Mouse (Mus musculus): ENCODE results near the gene Ccdc38.
"Not testable (repeated sequence)": the region's sequence is repeated elsewhere in the genome, so short reads cannot be mapped to it uniquely, and the experiment has no call there.

The Ccdc38 gene

DNA sequence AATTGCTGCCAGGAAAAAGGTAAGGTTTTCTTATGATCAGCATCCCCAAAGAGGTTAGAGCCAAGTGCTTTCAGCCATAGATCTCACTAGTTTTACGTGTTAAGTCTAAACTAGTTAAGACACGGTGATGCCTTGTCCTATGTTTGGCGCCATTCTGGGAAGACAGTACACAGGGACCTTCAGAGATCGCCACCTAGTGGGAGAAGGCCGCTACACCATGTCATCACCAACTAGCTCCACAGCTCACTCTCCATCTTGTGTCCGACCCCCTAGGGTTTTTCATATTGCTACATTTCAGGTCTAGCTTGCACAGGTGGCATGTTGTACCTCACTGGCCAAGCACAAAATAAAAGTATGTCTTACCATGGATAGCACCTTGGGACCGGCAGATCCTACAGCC is 8.6 kb downstream of the Ccdc38 start:
- DNase-seq (ENCODE audit: inconsistent ontology term): peak; percentile 54

DNA sequence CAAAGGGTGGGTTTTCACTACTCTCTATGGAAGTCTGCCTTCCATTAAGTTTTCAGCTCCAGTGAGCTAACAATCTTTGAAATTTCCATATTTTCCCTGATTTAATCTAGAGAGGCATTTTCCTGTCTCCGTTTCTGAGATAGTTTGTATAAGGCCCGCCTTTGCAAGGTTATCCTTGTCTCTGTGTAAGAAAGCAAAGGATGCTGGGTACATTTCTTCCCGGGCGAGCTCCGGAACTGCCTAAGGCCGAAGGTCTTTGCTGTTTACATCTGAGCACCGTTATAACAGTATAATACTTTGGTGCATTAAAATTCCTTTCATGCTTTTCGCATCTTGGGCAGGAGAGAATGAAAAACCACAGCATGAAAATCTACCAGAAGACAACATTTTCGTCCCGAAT is 9.4 kb downstream of the Ccdc38 start:
- no peak for DNase-seq (ENCODE audit: inconsistent ontology term)

DNA sequence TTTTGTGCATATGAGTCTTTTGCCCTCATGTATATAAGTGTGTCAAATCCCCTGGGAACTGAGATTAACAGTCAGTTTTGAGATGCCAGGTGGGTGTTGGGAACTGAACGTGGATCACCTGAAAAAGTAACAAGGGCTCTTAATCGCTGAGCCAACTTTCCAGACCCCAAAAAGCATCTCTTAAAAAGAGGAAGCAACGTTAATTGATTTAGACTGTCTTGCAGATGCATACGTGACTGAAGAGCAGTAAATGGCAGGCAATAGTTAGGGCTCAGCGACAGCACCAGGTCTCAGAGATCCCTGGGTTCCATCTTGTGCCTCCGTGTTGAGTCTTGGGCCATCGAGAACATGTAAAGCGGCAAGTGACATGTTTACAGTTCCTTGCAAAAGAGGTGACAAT is 12.2 kb downstream of the Ccdc38 start:
- no peak for DNase-seq (ENCODE audit: inconsistent ontology term)

DNA sequence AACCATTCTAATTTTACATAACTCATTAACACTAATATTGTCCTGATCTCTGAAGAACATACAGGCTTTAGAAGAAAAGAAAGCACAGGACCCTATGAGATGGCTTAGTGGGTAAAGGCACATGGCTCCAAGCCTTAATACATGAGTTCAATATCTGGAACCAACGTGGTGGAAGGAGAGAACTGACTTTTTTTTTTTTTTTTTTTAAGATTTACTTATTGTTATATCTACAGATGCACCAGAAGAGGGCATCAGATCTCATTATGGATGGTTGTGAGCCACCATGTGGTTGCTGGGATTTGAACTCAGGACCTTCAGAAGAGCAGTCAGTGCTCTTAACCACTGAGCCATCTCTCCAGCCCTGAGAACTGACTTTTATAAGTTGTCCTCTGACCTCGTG is 17.5 kb downstream of the Ccdc38 start:
- not testable (repeated sequence) for DNase-seq (ENCODE audit: inconsistent ontology term)

DNA sequence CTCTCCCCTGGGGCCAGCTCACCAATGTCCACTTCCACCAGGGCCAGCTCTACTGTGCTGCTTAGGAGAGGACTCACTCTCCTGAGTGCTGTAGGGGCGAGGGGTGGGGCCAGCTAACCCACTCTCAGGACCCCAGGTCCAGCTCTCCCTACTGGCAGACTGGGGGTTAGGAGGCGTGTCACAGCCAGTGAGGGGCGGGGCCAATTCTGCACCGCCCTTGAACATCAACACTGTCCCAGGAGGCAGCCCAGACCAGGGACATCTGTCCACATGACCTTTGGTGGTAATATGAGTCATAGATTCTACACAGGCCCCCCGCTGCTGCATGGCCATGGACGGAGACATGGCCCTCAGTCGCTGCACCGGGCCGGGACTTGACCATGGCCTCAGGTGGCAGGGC is 19.4 kb downstream of the Ccdc38 start:
- DNase-seq (ENCODE audit: inconsistent ontology term): no peak

DNA sequence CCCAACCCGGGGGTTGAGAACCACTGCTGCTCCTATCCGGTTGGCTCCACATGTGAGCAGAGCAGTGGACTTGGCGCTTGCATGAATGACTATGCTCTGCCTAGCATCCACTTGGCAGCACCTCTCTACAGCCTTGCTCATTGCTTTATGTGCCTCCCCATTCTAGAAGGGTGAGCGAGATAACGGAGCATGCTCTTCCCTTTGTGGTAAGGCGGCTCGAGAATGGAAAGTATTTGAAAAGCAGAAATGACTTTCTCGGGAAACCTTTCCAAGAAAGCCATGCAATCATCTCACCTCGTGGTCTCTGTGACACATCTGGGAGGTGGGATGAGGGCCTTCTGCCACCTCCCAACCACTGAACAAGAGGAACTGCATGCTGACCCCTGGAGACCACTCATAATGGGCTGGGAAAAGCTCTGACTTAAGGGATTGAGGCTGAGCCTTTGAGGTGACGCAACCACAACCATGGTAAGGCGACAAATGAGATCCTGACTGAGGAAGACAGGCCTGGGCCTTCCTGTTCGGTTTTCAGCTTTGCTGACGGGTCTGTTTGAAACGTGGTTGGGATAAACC is 24.2 kb downstream of the Ccdc38 start:
- no peak for DNase-seq (ENCODE audit: inconsistent ontology term)

DNA sequence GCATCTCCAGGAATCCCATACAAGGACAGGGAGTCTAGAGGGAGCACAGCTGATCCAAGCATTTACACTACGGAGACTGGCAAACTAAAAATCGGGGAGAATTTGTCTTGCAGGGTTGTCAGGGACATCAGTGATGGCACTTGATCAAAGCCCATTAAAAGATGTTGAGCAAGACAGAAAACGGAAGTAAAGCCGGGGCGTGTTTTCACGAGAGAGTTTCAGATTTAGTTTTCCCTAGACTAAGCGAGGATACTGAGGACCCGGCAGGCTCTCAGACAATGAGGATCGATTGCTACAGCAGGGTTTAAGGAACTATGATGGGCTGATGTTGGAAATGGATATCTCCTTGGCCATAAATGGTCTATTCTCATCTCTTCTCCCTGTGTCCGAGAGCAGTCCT is 26.6 kb downstream of the Ccdc38 start:
- DNase-seq (ENCODE audit: inconsistent ontology term): no peak

DNA sequence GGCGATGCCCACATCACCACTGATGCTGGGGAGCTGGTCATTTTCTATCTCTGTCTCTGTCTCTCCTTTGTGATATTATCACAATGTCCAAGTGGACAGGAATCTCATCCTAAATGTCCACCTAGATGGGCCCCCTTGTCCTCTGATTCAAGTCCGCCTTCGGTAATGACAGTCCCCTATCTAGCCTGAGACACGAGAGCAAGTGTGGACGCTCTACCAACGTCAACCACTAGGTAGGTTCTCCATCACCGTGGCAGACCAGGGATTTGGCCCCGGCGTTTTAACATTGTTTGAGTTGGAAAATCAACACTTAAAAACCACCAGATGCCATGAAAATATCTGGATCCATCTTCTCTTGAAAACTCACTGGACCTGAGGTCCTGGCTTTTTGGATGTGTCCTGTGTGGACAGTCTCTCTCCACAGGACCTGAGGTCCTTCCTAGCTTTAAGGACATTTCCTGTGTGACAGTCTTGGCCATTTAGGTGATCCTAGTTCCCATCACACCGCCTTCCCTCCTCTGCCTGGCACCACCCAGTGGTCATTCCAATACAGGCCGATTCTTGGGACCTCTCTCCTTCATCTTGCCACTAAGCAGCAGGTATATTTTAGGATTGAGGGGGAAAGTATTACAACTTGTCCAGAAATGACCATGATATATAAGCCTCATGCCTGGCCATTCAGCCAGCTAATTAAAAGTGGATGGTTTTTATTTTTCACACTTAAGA is 27.6 kb downstream of the Ccdc38 start:
- DNase-seq (ENCODE audit: inconsistent ontology term): no peak

DNA sequence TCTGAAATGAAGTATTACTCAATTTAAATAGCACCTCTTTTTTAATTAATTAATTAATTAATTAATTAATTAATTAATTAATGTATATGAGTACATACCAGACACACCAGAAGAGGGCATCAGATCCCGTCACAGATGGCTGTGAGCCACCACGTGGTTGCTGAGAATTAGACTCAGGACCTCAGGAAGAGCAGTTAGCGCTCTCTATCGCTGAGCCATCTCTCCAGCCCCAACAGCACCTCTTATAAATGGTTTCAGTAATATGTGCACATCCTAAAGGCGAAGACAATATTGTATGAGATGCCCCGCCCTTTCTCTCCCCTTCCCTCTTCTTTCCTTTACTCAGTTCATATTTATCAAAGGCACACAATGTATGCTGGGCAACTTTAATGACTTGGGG is 28.2 kb downstream of the Ccdc38 start:
- DNase-seq (ENCODE audit: inconsistent ontology term): no peak

DNA sequence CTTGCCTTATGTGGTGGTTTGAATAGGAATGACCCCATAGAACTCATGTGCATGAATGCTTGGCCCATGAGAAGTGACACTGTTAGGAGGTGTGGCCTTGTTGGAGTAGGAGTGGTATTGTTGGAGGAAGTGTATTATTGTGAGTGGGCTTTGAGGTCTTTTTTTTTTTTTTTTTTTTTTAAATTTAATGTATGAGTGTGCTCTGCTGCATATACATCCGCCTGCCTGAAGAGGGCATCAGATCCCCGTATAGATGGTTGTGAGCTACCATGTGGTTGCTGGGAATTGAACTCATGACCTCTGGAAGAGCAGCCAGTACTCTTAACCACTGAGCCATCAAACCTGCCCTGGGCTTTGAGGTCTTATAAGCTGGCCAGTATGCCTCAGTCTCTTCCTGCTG is 31.8 kb downstream of the Ccdc38 start:
- DNase-seq (ENCODE audit: inconsistent ontology term): no peak

DNA sequence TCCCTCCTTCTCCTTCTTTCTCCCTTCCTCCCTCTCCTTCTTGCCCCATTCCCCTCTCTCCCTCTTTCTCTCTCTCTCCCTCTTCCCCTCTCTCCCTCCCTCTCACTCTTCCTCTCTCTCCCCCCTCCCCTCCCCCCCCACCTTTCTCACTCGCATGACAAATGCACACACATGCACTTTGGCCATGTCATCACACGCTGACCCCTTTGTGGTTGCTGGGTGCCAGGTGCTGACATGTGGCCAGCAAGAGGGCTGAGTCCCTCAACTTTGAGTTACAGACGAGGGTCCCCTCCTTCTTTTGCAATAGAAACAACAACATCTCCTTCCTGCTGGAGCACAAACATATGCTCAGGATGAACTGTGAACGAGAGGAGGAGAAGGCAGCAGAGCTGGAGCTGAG is 34.5 kb downstream of the Ccdc38 start:
- no peak for DNase-seq (ENCODE audit: inconsistent ontology term)

DNA sequence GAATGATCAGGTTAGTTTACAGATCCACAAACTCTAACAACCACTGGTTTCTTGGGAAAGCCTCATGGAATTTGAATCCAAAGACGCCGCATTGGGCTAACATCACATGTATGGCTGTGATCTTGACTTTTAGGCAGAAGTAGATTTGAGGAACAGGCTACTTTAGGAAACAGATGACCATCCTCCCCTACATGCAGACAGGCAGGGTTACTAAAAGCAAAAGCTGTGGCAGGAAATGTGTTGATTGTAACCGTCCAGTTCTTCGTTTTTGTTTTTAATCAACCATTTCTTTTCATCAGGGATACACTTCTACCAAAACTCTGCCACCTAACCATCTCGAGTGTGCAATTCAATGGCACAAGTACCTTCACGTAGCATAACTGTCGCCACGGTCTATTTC is 35.5 kb downstream of the Ccdc38 start:
- no peak for DNase-seq (ENCODE audit: inconsistent ontology term)

DNA sequence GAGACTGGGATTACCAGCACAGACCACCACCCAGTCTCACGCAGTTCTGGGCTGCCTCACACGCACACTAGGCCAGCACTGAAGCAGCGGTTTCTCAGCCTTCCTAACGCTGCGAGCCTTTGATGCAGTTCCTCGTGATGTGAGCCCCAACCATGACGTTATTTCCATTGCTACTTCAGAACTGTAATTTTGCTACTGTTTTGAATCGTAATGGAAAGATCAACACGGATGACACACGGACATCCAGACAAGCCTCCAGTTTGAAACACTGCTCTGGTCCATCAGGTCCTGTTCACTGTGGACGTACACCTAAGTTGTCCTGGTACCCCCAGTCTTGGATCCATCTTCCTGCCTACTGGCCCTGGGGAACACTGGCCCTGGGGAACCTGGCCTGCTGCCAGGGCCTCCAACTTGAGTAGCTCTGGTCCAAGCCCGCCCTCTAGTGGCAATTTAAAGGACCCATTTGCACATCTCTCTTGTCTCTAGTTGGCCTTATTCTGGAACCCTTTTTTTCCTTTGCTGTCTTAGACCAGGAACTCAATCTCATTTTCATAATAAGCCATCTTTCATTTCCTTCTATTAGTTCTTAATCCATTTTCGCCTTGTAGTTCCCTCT is 36.9 kb downstream of the Ccdc38 start:
- DNase-seq (ENCODE audit: inconsistent ontology term): peak; percentile 74

DNA sequence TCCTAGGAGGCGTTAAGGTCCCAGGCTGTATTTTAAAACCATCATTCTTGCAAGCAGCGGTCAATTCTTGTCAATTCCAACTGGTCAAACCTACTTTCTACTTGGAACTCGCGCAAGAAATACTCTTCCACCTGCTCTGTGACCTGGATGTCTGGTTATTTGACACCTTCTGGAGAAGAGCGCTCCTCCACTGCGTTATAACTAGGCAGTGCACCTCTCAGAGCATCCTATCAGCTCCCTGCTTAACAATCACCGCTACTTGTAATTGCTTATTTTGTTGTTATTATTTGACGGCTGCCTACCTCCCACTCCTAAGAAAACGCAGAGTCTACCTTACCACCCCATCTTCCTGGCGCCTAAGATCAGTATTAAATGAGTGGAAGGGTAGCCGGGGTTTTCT is 48.4 kb downstream of the Ccdc38 start:
- DNase-seq (ENCODE audit: inconsistent ontology term): no peak

DNA sequence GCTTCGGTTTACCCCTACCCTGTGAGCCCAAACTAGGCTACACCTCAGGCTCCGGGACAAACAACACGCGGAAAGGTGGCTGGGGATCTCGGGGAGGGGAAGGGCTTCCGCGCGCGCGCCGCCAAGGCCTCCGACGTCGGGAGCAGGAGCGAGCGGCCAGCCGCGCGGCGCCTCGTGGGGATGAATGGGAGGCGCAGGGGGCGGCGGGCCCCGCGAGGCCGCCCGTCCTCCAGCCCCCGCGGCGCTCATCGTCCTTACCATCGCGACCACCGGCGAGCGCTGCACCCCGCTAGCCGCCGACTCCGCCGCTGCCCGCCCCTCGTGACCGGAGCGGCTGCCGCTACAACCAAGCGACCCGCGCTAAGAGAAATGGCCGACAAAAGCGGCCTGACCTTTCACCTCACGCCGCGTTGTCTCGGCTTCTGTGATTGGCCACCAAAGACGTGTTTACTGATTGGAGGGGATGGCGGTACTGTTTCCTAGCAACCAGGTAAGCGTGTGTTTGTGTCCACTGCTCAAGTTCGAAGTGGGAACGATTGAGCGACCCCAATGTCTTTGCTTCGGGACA is 48.9 kb downstream of the Ccdc38 start, which contains the start of gene Snrpf:
Gene Snrpf, minus strand, starts transcription at position 426 of the 568 bp plus-strand sequence.
- DNase-seq (ENCODE audit: inconsistent ontology term): peak; percentile 89

DNA sequence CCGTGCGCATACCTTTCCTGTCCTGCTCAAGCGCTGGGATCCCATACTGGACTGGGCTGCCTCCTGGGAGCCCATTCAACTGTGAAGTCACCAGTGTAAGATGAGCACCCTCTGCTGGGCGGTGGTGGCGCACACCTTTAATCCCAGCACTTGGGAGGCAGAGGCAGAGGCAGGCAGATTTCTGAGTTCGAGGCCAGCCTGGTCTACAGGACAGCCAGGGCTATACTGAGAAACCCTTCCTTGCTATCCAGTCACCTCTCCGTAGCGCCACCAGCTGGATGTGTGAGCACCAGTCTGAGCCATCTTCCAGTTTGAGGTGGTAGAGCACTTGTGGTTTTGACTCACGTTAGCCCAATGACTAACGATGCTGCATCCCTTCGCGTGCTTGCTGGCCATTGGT is 52.0 kb downstream of the Ccdc38 start:
- no peak for DNase-seq (ENCODE audit: inconsistent ontology term)

DNA sequence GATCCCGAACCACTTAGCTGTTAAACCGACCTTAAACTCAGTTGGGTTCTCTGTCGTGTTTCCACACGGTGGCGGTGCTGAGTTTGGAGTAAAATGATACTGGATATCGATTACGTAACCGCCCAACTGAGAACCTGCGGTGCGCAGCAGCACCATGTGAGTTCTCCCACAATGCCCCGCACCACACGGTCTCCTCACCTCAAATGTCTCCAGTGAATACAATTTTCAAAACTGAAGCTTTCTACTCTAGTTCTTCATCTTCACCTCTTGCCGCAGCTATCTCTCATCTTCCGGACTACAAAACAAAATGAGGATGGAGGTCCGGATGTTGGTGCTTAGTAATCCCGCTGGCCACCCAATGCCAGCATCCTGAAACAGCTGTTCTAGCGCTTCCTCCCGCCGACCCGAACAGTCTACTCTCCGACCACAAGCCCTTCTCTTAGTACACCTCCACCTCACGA is 53.6 kb downstream of the Ccdc38 start:
- DNase-seq (ENCODE audit: inconsistent ontology term): peak; percentile 81

DNA sequence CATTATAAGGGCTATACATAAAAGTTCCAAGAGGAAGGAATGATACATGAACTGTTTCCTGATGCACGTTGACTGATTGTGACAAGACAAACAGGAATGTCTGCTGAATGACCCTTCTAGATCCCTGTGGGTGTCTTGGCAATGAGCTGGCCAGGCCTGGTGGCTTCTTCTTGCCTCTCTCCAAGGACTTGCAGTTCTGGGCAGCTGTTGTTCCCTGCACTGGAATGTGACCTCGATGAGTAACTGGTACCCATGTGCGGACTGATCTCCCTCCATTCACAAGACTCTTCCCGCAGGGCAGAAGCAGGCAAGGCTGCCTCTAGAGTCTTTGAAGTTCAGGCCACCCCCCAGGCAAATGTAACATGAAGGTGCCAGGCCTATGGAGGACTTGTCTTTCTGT is 55.4 kb downstream of the Ccdc38 start:
- peak; percentile 89 for DNase-seq (ENCODE audit: inconsistent ontology term)

DNA sequence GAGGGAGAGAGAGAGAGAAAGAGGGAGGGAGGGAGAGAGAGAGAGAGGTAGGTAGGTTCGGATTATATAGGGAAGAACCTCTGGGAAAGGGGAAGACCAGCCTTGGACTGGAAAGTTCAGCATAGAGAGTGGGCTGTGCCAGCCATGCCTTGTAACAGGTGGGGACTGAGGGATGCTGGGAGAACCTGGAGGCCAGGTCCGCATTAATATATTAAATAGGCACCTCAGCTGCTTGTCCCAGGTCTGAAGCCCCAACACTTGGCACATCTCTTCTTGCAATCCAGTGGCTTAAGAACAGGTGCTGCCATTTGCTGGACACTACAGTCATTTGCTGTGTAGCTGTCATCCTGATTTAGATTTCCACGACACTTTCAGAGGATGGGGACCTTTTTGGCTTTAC is 56.2 kb downstream of the Ccdc38 start:
- DNase-seq (ENCODE audit: inconsistent ontology term): no peak

DNA sequence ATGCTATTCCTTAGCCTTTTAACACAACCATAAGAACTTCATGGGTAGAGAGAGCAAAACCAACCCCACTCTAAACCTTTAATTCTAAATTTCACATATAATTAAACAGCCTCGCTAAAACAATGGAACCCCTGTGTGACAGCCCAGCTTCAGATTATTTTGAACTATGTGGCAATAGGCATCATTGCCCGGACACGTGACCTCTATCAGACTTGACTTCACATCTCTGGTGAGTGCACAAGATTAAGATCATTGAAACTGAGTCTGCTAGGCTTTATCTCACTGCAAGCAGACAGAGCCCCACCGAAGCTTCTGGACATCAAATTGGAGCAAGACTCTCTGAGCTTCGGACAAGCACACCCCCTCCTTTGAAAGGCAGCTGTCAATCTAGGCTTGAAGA is 61.9 kb downstream of the Ccdc38 start:
- no peak for DNase-seq (ENCODE audit: inconsistent ontology term)

DNA sequence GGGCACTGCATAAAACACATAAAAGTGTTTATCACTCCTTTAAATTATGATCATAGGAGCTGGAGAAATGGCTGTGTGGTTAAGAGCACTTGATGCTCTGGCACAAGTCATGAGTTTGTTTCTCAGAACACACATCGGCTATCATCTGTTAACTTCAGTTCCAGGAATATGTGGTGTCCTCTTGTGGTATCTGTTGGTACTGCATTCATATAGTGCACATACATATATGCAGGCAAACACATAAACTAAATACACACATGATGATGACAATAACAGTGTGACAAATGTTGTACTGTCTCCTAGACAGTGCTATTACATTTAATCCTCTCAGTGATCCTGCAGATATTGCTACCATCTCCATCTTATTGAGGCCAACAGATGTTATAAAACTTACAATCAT is 62.8 kb downstream of the Ccdc38 start:
- no peak for DNase-seq (ENCODE audit: inconsistent ontology term)

DNA sequence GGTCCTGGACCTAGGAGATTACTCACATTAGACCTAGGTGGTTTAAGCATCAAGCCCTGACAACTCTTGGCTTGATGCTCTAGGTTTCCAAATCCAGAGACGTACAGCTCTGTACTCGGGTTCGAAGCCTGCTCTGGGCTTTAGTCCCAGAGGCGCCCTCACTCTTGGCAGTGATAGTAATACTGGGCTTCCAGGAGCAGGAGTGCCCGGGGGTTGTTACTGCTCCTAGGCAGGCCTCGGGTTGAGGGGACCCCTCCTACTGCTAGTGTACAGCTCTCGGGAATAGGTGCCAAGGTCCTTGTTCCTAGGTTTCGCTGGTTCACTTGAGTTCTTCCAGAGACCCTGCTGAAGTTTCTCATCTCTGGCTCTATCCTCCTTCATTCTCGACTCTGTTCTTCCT is 65.9 kb downstream of the Ccdc38 start:
- no peak for DNase-seq (ENCODE audit: inconsistent ontology term)

DNA sequence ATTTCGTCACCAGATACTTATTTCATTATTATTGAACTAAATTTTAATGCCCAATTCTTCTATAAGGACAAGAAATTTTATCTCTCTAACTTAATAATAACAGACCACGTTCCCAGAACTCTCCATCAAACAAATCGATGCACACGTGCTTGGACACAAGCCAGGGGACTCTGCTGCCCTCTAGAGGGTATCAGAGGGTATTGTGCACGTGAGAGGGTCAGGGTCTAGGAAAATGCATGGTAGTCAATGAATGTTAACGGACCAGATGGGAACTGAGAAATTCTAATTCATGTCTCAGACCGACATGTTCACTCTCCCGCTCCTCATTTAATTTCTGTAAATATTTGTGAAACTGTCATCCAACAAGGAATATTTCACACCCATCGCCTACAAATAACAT is 67.6 kb downstream of the Ccdc38 start:
- DNase-seq (ENCODE audit: inconsistent ontology term): no peak
